Mouse (Mus musculus) embryonic facial prominence, embryonic 11.5 days (tissue): Measurements from ENCODE around the gene Stk33. TPM values are rescaled to one million over a fixed set of nuclear protein-coding genes. Genes with fewer than 3 reads are reported as not detected.

Source experiments
- ATAC-seq: fragments of 200-750 bp; cut with Nextera tagmentation; replicated peaks from 2 replicates; pipeline ENCODE4 v1.8.0; 2017; ENCODE audit warnings: low read depth; ENCODE audit not compliant: insufficient number of reproducible peaks, low FRiP score, low TSS enrichment
- DNase-seq: peaks from one replicate; pipeline ENCODE4 v3.0.0-alpha.2; 2015; ENCODE audit warnings: low spot score
- H3K27ac ChIP-seq: fragments of 300-500 bp; sonication (generic); replicated peaks from 2 replicates; pipeline ENCODE4 v1.5.1; 2014; ENCODE audit warnings: mild to moderate bottlenecking, low read depth, low read length, control low read depth
- H3K27me3 ChIP-seq: fragments of 300-500 bp; sonication (generic); 2 replicates; pipeline ENCODE4 v1.6.1; 2014; ENCODE audit warnings: mild to moderate bottlenecking, low read length, moderate library complexity, mixed read lengths; ENCODE audit not compliant: control insufficient read depth, insufficient read depth
- H3K36me3 ChIP-seq: fragments of 300-500 bp; sonication (generic); replicated peaks from 2 replicates; pipeline ENCODE4 v1.6.1; 2014; ENCODE audit warnings: low read depth, mild to moderate bottlenecking, low read length, moderate library complexity, mixed read lengths; ENCODE audit not compliant: control insufficient read depth, insufficient read depth
- H3K4me1 ChIP-seq: fragments of 300-500 bp; sonication (generic); 2 replicates; pipeline ENCODE4 v1.6.1; 2014; ENCODE audit warnings: low read length, mixed read lengths; ENCODE audit not compliant: control insufficient read depth, insufficient read depth
- H3K4me2 ChIP-seq: fragments of 300-500 bp; sonication (generic); 2 replicates; pipeline ENCODE4 v1.6.1; 2014; ENCODE audit warnings: low read depth, mild to moderate bottlenecking, control low read depth, low read length, moderate library complexity
- H3K4me3 ChIP-seq: fragments of 300-500 bp; sonication (generic); 2 replicates; pipeline ENCODE4 v1.5.1; 2014; ENCODE audit warnings: low read depth, low read length, control low read depth
- H3K9ac ChIP-seq: fragments of 300-500 bp; sonication (generic); replicated peaks from 2 replicates; pipeline ENCODE4 v1.6.1; 2014; ENCODE audit warnings: mild to moderate bottlenecking, control low read depth, low read length
- H3K9me3 ChIP-seq: fragments of 300-500 bp; sonication (generic); replicated peaks from 2 replicates; pipeline ENCODE4 v1.6.1; 2016; ENCODE audit warnings: mild to moderate bottlenecking, low read length, inconsistent platforms, mixed read lengths; ENCODE audit not compliant: control insufficient read depth
- WGBS: fragments of 180-500 bp; shearing (Covaris S2); extraction: QIAGEN DNeasy Blood & Tissue Kit; methylation state at CpG from one replicate; pipeline ENCODE4 v1.1.7; 2014; 5-methylcytosine and 5-hydroxymethylcytosine counted together
- polyA plus RNA-seq: library from polyadenylated mRNA; unstranded; fragments of >200 nt; fragmentation: Nextera tagmentation; extraction: Ambion mirVana; gene quantifications from 2 replicates; pipeline ENCODE4 v1.2.1, GENCODE M21; 2014

The Stk33 gene
- polyA plus RNA-seq, 1 experiment from 2014 or later = 3.8 TPM

- H3K27ac ChIP-seq = no peak overlapping the region
- H3K36me3 ChIP-seq = no peaks in the 10 kb centered on the region
- no peaks in the 10 kb centered on the region for H3K9me3 ChIP-seq
- no peak for DNase-seq
- no peak for ATAC-seq
- H3K4me2 ChIP-seq = no peak overlapping the region
- no peaks in the 10 kb centered on the region; the same call in 1 of the 2 replicates for H3K27me3 ChIP-seq
- WGBS = 73% methylated on average over 6 of the region's 6 CpGs
- no peak overlapping the region for H3K9ac ChIP-seq
- no peak overlapping the region for H3K4me3 ChIP-seq
- H3K4me1 ChIP-seq = no peaks in the 10 kb centered on the region
These were observed 17.7 kb upstream of the Stk33 start for GRCm38 (mm10) chr7:109456563-109456962.

- H3K4me1 ChIP-seq = no peaks in the 10 kb centered on the region
- no peak for DNase-seq
- H3K4me3 ChIP-seq = no peak overlapping the region
- H3K4me2 ChIP-seq = no peak overlapping the region
- no peak overlapping the region for H3K9ac ChIP-seq
- no peaks in the 10 kb centered on the region for H3K9me3 ChIP-seq
- no peaks in the 10 kb centered on the region for H3K36me3 ChIP-seq
- H3K27ac ChIP-seq = no peak overlapping the region
- no peaks in the 10 kb centered on the region; the same call in 1 of the 2 replicates for H3K27me3 ChIP-seq
- ATAC-seq = no peak
- WGBS = 69% methylated on average over 2 of the region's 2 CpGs
These were observed 16.9 kb upstream of the Stk33 start for GRCm38 (mm10) chr7:109455748-109456147.

- Histone ChIP-seq H3K9ac (no peak overlapping the region), H3K27me3 (no peaks in the 10 kb centered on the region; the same call in 1 of the 2 replicates), H3K4me1 (no peaks in the 10 kb centered on the region), H3K27ac (no peak overlapping the region), H3K4me2 (no peak overlapping the region), H3K4me3 (no peak overlapping the region), H3K36me3 (no peaks in the 10 kb centered on the region), H3K9me3 (no peaks in the 10 kb centered on the region)
- 90% methylated on average over 9 of the region's 9 CpGs for WGBS
- ATAC-seq = no peak
- DNase-seq = no peak
These were observed 16.0 kb upstream of the Stk33 start for GRCm38 (mm10) chr7:109454856-109455255.

- Histone ChIP-seq H3K4me2 (no peak overlapping the region), H3K27me3 (no peaks in the 10 kb centered on the region; the same call in 1 of the 2 replicates), H3K9ac (no peak overlapping the region), H3K27ac (no peak overlapping the region), H3K4me3 (no peak overlapping the region), H3K9me3 (no peaks in the 10 kb centered on the region), H3K36me3 (no peaks in the 10 kb centered on the region), H3K4me1 (no peaks in the 10 kb centered on the region)
- no peak for DNase-seq
- ATAC-seq = no peak
- 81% methylated on average over 2 of the region's 2 CpGs for WGBS
These were observed 9.2 kb upstream of the Stk33 start for GRCm38 (mm10) chr7:109448060-109448459.

GRCm38 (mm10) chr7:109445012-109445411 lies 6.1 kb upstream of the Stk33 start:
- WGBS = 12% methylated on average over 6 of the region's 6 CpGs
- H3K4me2 ChIP-seq = no peak overlapping the region
- ATAC-seq = no peak
- no peaks in the 10 kb centered on the region for H3K9me3 ChIP-seq
- no peaks in the 10 kb centered on the region for H3K4me1 ChIP-seq
- peak; percentile 62 for DNase-seq
- no peak overlapping the region for H3K9ac ChIP-seq
- H3K27me3 ChIP-seq = no peaks in the 10 kb centered on the region
- H3K4me3 ChIP-seq = no peak overlapping the region
- H3K27ac ChIP-seq = no peak overlapping the region
- H3K36me3 ChIP-seq = no peaks in the 10 kb centered on the region

- H3K27ac ChIP-seq = no peak overlapping the region
- DNase-seq (no peak), ATAC-seq (no peak)
- H3K4me1 ChIP-seq = no peaks in the 10 kb centered on the region; the same call in 1 of the 2 replicates
- H3K4me2 ChIP-seq = no peak overlapping the region
- no peak overlapping the region for H3K4me3 ChIP-seq
- no peak overlapping the region for H3K9ac ChIP-seq
- H3K27me3 ChIP-seq = peaks cover 2% of the 10 kb centered on the region; the same call in 1 of the 2 replicates
- no peaks in the 10 kb centered on the region for H3K9me3 ChIP-seq
- WGBS = 61% methylated on average over 5 of the region's 5 CpGs
- H3K36me3 ChIP-seq = no peaks in the 10 kb centered on the region
These were observed 3.9 kb upstream of the Stk33 start for GRCm38 (mm10) chr7:109442739-109443138.

- ATAC-seq = no peak
- 88% methylated on average over 9 of the region's 9 CpGs for WGBS
- Histone ChIP-seq H3K4me1 (no peaks in the 10 kb centered on the region; the same call in 1 of the 2 replicates), H3K4me2 (no peak overlapping the region), H3K9me3 (no peaks in the 10 kb centered on the region), H3K4me3 (no peak overlapping the region), H3K9ac (no peak overlapping the region), H3K36me3 (no peaks in the 10 kb centered on the region), H3K27me3 (peaks cover 2% of the 10 kb centered on the region; the same call in 1 of the 2 replicates), H3K27ac (no peak overlapping the region)
- no peak for DNase-seq
These were observed 1.9 kb upstream of the Stk33 start for GRCm38 (mm10) chr7:109440697-109441269.

GRCm38 (mm10) chr7:109424422-109425159 lies 14.3 kb downstream of the Stk33 start:
- H3K4me3 ChIP-seq = no peak overlapping the region
- H3K4me1 ChIP-seq = no peaks in the 10 kb centered on the region
- WGBS = 73% methylated on average over 3 of the region's 3 CpGs
- H3K4me2 ChIP-seq = no peak overlapping the region
- peak; percentile 63 for DNase-seq
- H3K27ac ChIP-seq = no peak overlapping the region
- H3K9me3 ChIP-seq = no peaks in the 10 kb centered on the region
- ATAC-seq = no peak
- no peaks in the 10 kb centered on the region for H3K27me3 ChIP-seq
- H3K9ac ChIP-seq = no peak overlapping the region
- H3K36me3 ChIP-seq = no peaks in the 10 kb centered on the region
